Mouse (Mus musculus) cerebellum, adult 2 months (tissue): ENCODE measurements at regions not wholly inside any gene's neighbourhood (a gene's known extent, or its start where the extent isn't known, plus 50 kb on each side); places are given as distances from the start of the nearest gene placed in this dataset.

Experiments
- DNase-seq, 2 experiments: peaks; one replicate each; pipeline ENCODE4 v3.0.0; 2021
- H3K27ac ChIP-seq: fragments of 200-500 bp; 2 replicates; pipeline ENCODE4 v1.5.1; 2012; ENCODE audit warnings: low read length, control low read depth, inconsistent platforms; ENCODE audit not compliant: insufficient read depth
- H3K27me3 ChIP-seq: fragments of 200-500 bp; 2 replicates; pipeline ENCODE4 v1.6.1; 2012; ENCODE audit warnings: inconsistent platforms, mild to moderate bottlenecking, low read length, moderate library complexity; ENCODE audit not compliant: control insufficient read depth, insufficient read depth
- H3K4me1 ChIP-seq: fragments of 200-500 bp; 2 replicates; pipeline ENCODE4 v1.6.1; 2011; ENCODE audit warnings: low read length; ENCODE audit not compliant: control insufficient read depth, insufficient read depth
- H3K4me3 ChIP-seq: fragments of 200-500 bp; replicated peaks from 2 replicates; pipeline ENCODE3; 2011; ENCODE audit warnings: mild to moderate bottlenecking, low read depth, low read length, control low read depth; ENCODE audit not compliant: insufficient read depth
- CTCF ChIP-seq: fragments of 200-500 bp; IDR thresholded peaks from 2 replicates; pipeline ENCODE4 v1.5.1; 2011; ENCODE audit warnings: low read depth, mild to moderate bottlenecking, control low read depth, low read length, moderate library complexity, borderline replicate concordance; ENCODE audit not compliant: insufficient read depth
- POLR2A ChIP-seq: fragments of 200-500 bp; IDR thresholded peaks from 2 replicates; pipeline ENCODE4 v1.6.1; 2011; ENCODE audit warnings: low read length, control low read depth, borderline replicate concordance; ENCODE audit not compliant: insufficient read depth
- WGBS: fragments of 180-500 bp; shearing (Covaris S2); methylation state at CpG from one replicate; pipeline ENCODE4 v1.1.7; 2018; 5-methylcytosine and 5-hydroxymethylcytosine counted together

GRCm38 (mm10) chr1:156990567-156991494 is 51.4 kb upstream of the Ralgps2 start:
- H3K27me3 ChIP-seq: no peaks in the 10 kb centered on the region
- H3K4me1 ChIP-seq: peaks cover 5% of the 10 kb centered on the region
- no peak overlapping the region for H3K27ac ChIP-seq
- DNase-seq: no peak
- no peak for TF ChIP-seq POLR2A
- no peak for TF ChIP-seq CTCF
- WGBS: 62% methylated on average over 14 of the region's 14 CpGs
- no peak overlapping the region for H3K4me3 ChIP-seq

- WGBS: 20% methylated on average over 9 of the region's 9 CpGs
- no peak for DNase-seq
- H3K27me3 ChIP-seq: no peaks in the 10 kb centered on the region
- peaks cover 6% of the 10 kb centered on the region for H3K4me1 ChIP-seq
- no peak for TF ChIP-seq POLR2A
- TF ChIP-seq CTCF: no peak
- no peak overlapping the region for H3K4me3 ChIP-seq
- no peak overlapping the region for H3K27ac ChIP-seq
Measured at GRCm38 (mm10) chr1:156990112-156990511, 50.7 kb upstream of the Ralgps2 start.

GRCm38 (mm10) chr1:156989149-156989785 is 49.8 kb upstream of the Ralgps2 start:
- H3K27me3 ChIP-seq: no peaks in the 10 kb centered on the region
- WGBS: 89% methylated on average over 10 of the region's 10 CpGs
- DNase-seq: no peak
- no peak overlapping the region for H3K4me3 ChIP-seq
- no peak overlapping the region for H3K27ac ChIP-seq
- TF ChIP-seq CTCF: no peak
- no peak for TF ChIP-seq POLR2A
- H3K4me1 ChIP-seq: peaks cover 6% of the 10 kb centered on the region
